Mouse (Mus musculus): ENCODE results near the gene Fbxo46. TPM values are rescaled to one million over a fixed set of nuclear protein-coding genes. Genes with fewer than 3 reads are reported as not detected.
"Not testable (repeated sequence)": the region's sequence is repeated elsewhere in the genome, so short reads cannot be mapped to it uniquely, and the experiment has no call there.

Gene Fbxo46
- polyA plus RNA-seq, 1 experiment, result not detected

GRCm38 (mm10) chr7:19136673-19137334 lies 17.1 kb downstream of the Fbxo46 start:
- Histone ChIP-seq H3K27ac (ENCODE audit: insufficient read depth, low read depth, low read length) (no peak overlapping the region), H3K4me1 (ENCODE audit: control insufficient read depth, insufficient read depth, low read length) (0 out of 2 replicates have a peak, but pooled peaks cover 5% of the 10 kb centered on the region), H3K4me3 (ENCODE audit: insufficient read depth, low read depth, low read length) (no peak overlapping the region)
- WGBS, result 87% methylated on average over 38 of the region's 38 CpGs
- TF ChIP-seq POLR2A (IDR thresholded peaks at IDR 0.05; ENCODE audit: insufficient read depth, low read depth, low read length), result no peak
- TF ChIP-seq CTCF (IDR thresholded peaks at IDR 0.05; ENCODE audit: insufficient read depth, low read depth, low read length), result no peak

GRCm38 (mm10) chr7:19137380-19137779 lies 17.7 kb downstream of the Fbxo46 start:
- Histone ChIP-seq H3K27ac (ENCODE audit: insufficient read depth, low read depth, low read length) (no peak overlapping the region), H3K4me3 (ENCODE audit: insufficient read depth, low read depth, low read length) (no peak overlapping the region), H3K4me1 (ENCODE audit: control insufficient read depth, insufficient read depth, low read length) (0 out of 2 replicates have a peak, but pooled peaks cover 4% of the 10 kb centered on the region)
- 32% methylated on average over 5 of the region's 5 CpGs for WGBS
- no peak for TF ChIP-seq CTCF (IDR thresholded peaks at IDR 0.05; ENCODE audit: insufficient read depth, low read depth, low read length)
- no peak for TF ChIP-seq POLR2A (IDR thresholded peaks at IDR 0.05; ENCODE audit: insufficient read depth, low read depth, low read length)

- WGBS, result 86% methylated on average over 10 of the region's 10 CpGs
- H3K4me1 ChIP-seq (ENCODE audit: control insufficient read depth, insufficient read depth, low read length), result peaks cover 20% of the 10 kb centered on the region
- no peak overlapping the region for H3K4me3 ChIP-seq (ENCODE audit: insufficient read depth, low read depth, low read length)
- no peak for TF ChIP-seq CTCF (IDR thresholded peaks at IDR 0.05; ENCODE audit: insufficient read depth, low read depth, low read length)
- H3K27ac ChIP-seq (ENCODE audit: insufficient read depth, low read depth, low read length), result no peak overlapping the region
Measured at GRCm38 (mm10) chr7:19146793-19147192, 27.1 kb downstream of the Fbxo46 start.

- Histone ChIP-seq H3K27ac (ENCODE audit: insufficient read depth, low read depth, low read length) (no peak overlapping the region), H3K4me1 (ENCODE audit: control insufficient read depth, insufficient read depth, low read length) (peaks cover 20% of the 10 kb centered on the region), H3K4me3 (ENCODE audit: insufficient read depth, low read depth, low read length) (no peak overlapping the region)
- 52% methylated on average over 6 of the region's 6 CpGs for WGBS
- TF ChIP-seq CTCF (IDR thresholded peaks at IDR 0.05; ENCODE audit: insufficient read depth, low read depth, low read length), result no peak
- no peak for TF ChIP-seq POLR2A (IDR thresholded peaks at IDR 0.05; ENCODE audit: insufficient read depth, low read depth, low read length)
Measured at GRCm38 (mm10) chr7:19147497-19148045, 27.9 kb downstream of the Fbxo46 start.

GRCm38 (mm10) chr7:19148180-19148874 lies 28.7 kb downstream of the Fbxo46 start:
- WGBS, result 7% methylated on average over 20 of the region's 20 CpGs
- no peak for TF ChIP-seq POLR2A (IDR thresholded peaks at IDR 0.05; ENCODE audit: insufficient read depth, low read depth, low read length)
- no peak for TF ChIP-seq CTCF (IDR thresholded peaks at IDR 0.05; ENCODE audit: insufficient read depth, low read depth, low read length)
- peak overlapping the region; percentile 65 for H3K27ac ChIP-seq (ENCODE audit: insufficient read depth, low read depth, low read length)

GRCm38 (mm10) chr7:19148875-19149541 lies 29.3 kb downstream of the Fbxo46 start, which contains the start of gene Qpctl:
TSS of gene Qpctl (minus strand) at chr7:19149291.
- WGBS, result under 1% methylated on average over 43 of the region's 43 CpGs
- Histone ChIP-seq H3K4me1 (ENCODE audit: control insufficient read depth, insufficient read depth, low read length) (peaks cover 20% of the 10 kb centered on the region), H3K4me3 (ENCODE audit: insufficient read depth, low read depth, low read length) (peak within 1 kb of the TSS; percentile 67), H3K27ac (ENCODE audit: insufficient read depth, low read depth, low read length) (peak within 1 kb of the TSS; percentile 81)
- TF ChIP-seq CTCF (IDR thresholded peaks at IDR 0.05; ENCODE audit: insufficient read depth, low read depth, low read length), result no peak
- TF ChIP-seq POLR2A (IDR thresholded peaks at IDR 0.05; ENCODE audit: insufficient read depth, low read depth, low read length), result peak; percentile 89

More at GRCm38 (mm10) chr7:19148180-19148874, 28.7 kb downstream of the Fbxo46 start:
- Histone ChIP-seq H3K4me1 (ENCODE audit: control insufficient read depth, insufficient read depth, low read length) (peaks cover 20% of the 10 kb centered on the region), H3K4me3 (ENCODE audit: insufficient read depth, low read depth, low read length) (peak overlapping the region; percentile 67)

GRCm38 (mm10) chr7:19149626-19150025 lies 30.0 kb downstream of the Fbxo46 start, which contains the start of gene Snrpd2:
TSS of gene Snrpd2 (plus strand) at chr7:19149722.
- Histone ChIP-seq H3K27ac (ENCODE audit: insufficient read depth, low read depth, low read length) (peak within 1 kb of the TSS; percentile 81), H3K4me1 (ENCODE audit: control insufficient read depth, insufficient read depth, low read length) (peaks cover 20% of the 10 kb centered on the region), H3K4me3 (ENCODE audit: insufficient read depth, low read depth, low read length) (peak within 1 kb of the TSS; percentile 67)
- no peak for TF ChIP-seq CTCF (IDR thresholded peaks at IDR 0.05; ENCODE audit: insufficient read depth, low read depth, low read length)
- peak; percentile 67 for TF ChIP-seq POLR2A (IDR thresholded peaks at IDR 0.05; ENCODE audit: insufficient read depth, low read depth, low read length)
- WGBS, result under 1% methylated on average over 24 of the region's 24 CpGs

- peaks cover 29% of the 10 kb centered on the region for H3K4me1 ChIP-seq (ENCODE audit: control insufficient read depth, insufficient read depth, low read length)
- 85% methylated on average over 10 of the region's 10 CpGs for WGBS
- H3K4me3 ChIP-seq (ENCODE audit: insufficient read depth, low read depth, low read length); H3K27ac ChIP-seq (ENCODE audit: insufficient read depth, low read depth, low read length): not testable (repeated sequence)
Measured at GRCm38 (mm10) chr7:19151121-19151520, 31.5 kb downstream of the Fbxo46 start.

GRCm38 (mm10) chr7:19154796-19155195 lies 35.1 kb downstream of the Fbxo46 start:
- WGBS, result 31% methylated on average over 8 of the region's 8 CpGs
- no peak overlapping the region for H3K4me3 ChIP-seq (ENCODE audit: insufficient read depth, low read depth, low read length)
- H3K4me1 ChIP-seq (ENCODE audit: control insufficient read depth, insufficient read depth, low read length), result peaks cover 39% of the 10 kb centered on the region
- H3K27ac ChIP-seq (ENCODE audit: insufficient read depth, low read depth, low read length), result no peak overlapping the region
- TF ChIP-seq CTCF (IDR thresholded peaks at IDR 0.05; ENCODE audit: insufficient read depth, low read depth, low read length) (no peak), POLR2A (IDR thresholded peaks at IDR 0.05; ENCODE audit: insufficient read depth, low read depth, low read length) (no peak)

Measured in olfactory bulb, adult 2 months (tissue).